Mouse (Mus musculus) intestine, embryonic 14.5 days (tissue): ENCODE results near the gene Capza1. TPM values are rescaled to one million over a fixed set of nuclear protein-coding genes. Genes with fewer than 3 reads are reported as not detected.
"Not testable (repeated sequence)": the region's sequence is repeated elsewhere in the genome, so short reads cannot be mapped to it uniquely, and the experiment has no call there.

Experiments used
- ATAC-seq: fragments of 200-750 bp; cut with Nextera tagmentation; replicated peaks from 2 replicates; pipeline ENCODE4 v1.8.0; 2017; ENCODE audit warnings: low read depth, moderate number of reproducible peaks, moderate TSS enrichment, moderate library complexity; ENCODE audit not compliant: low FRiP score, low TSS enrichment
- DNase-seq: peaks from one replicate; pipeline ENCODE4 v3.0.0-alpha.2; 2018; ENCODE audit warnings: low spot score
- H3K27ac ChIP-seq: fragments of 300-500 bp; sonication (generic); 2 replicates; pipeline ENCODE4 v1.5.1; 2014; ENCODE audit warnings: low read depth, mild to moderate bottlenecking, control low read depth
- H3K27me3 ChIP-seq: fragments of 300-500 bp; sonication (generic); replicated peaks from 2 replicates; pipeline ENCODE4 v1.6.1; 2014; ENCODE audit warnings: low read length, control low read depth; ENCODE audit not compliant: control insufficient read depth, insufficient read depth
- H3K36me3 ChIP-seq: fragments of 300-500 bp; sonication (generic); 2 replicates; pipeline ENCODE4 v1.6.1; 2014; ENCODE audit warnings: low read length, control low read depth; ENCODE audit not compliant: control insufficient read depth, insufficient read depth
- H3K4me1 ChIP-seq: fragments of 300-500 bp; sonication (generic); replicated peaks from 2 replicates; pipeline ENCODE4 v1.6.1; 2014; ENCODE audit warnings: low read length, control low read depth, mixed read lengths; ENCODE audit not compliant: control insufficient read depth, insufficient read depth
- H3K4me2 ChIP-seq: fragments of 300-500 bp; sonication (generic); 2 replicates; pipeline ENCODE4 v1.6.1; 2014; ENCODE audit warnings: low read length
- H3K4me3 ChIP-seq: fragments of 300-500 bp; sonication (generic); 2 replicates; pipeline ENCODE4 v1.5.1; 2014; ENCODE audit warnings: low read depth, low read length, control low read depth, mixed read lengths
- H3K9ac ChIP-seq: fragments of 300-500 bp; sonication (generic); 2 replicates; pipeline ENCODE4 v1.6.1; 2014; ENCODE audit warnings: mild to moderate bottlenecking, low read length
- H3K9me3 ChIP-seq: fragments of 300-500 bp; sonication (generic); 2 replicates; pipeline ENCODE4 v1.6.1; 2016; ENCODE audit warnings: low read length, control low read depth; ENCODE audit not compliant: control insufficient read depth
- whole genome bisulfite sequencing: fragments of 180-500 bp; shearing (Covaris S2); extraction: QIAGEN DNeasy Blood & Tissue Kit; methylation state at CpG from one replicate; pipeline ENCODE4 v1.1.7; 2014; 5-methylcytosine and 5-hydroxymethylcytosine counted together
- polyA plus RNA-seq: library from polyadenylated mRNA; unstranded; fragments of >200 nt; fragmentation: Nextera tagmentation; extraction: Ambion mirVana; gene quantifications from 2 replicates; pipeline ENCODE4 v1.2.1, GENCODE M21; 2014

Capza1 gene
- polyA plus RNA-seq: 194 and 209 TPM in 2 replicates

DNA sequence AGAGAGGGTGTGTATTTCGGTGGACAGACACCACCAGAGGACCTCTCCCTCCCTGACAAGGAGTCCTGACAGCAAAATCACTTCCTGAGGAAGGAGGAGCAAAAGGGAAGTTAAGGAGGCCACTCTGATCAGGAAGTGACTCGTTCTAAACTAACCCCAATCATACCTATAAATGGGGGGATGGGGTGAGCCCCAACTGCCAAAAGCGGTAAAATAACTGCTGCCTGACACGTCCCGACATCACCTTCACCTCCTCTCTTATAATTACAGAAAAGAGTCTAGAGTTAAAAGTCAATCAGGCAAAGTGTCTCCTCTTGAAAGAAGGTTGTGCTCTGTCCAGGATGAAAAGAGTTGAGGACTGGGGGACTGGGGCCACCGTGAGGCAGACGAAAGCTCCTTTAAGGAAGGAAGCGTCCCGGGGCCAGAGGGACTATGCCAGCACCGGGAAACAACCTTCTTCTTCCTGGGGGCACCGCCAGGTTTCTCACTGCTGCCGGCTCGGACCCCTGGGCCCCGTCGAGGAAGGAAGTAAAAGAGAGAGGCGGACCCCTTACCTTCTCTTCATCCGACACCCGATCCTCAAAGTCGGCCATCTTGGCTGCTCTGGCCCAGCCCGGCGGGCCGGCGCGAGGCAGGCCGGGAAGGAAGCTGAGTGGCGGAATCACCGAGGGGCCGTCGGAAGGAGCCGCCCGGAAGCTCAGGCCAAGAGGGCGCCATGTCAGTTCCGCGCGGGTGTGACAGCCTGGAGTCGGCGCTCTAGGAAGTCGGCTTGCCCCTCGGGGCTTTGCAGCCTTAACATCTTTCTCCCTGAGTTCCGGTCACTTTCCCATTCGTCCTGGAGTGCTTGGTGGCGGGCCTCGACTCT, at the start of gene Capza1, which contains the start of gene St7l:
Gene Capza1 (minus strand): TSS at position 720 of the 865 bp plus-strand sequence.
Gene St7l (plus strand): TSS at position 220 of the 865 bp plus-strand sequence.
- DNase-seq: peak; percentile 91
- Histone ChIP-seq H3K4me2 (peak within 1 kb of the TSS; percentile 83), H3K4me3 (peak within 1 kb of the TSS; percentile 97), H3K4me1 (peaks cover 25% of the 10 kb centered on the region), H3K27me3 (no peaks in the 10 kb centered on the region), H3K9me3 (no peaks in the 10 kb centered on the region), H3K9ac (peak within 1 kb of the TSS; percentile 91), H3K36me3 (peaks cover 8% of the 10 kb centered on the region), H3K27ac (peak within 1 kb of the TSS; percentile 98)
- under 1% methylated on average over 43 of the region's 43 CpGs for WGBS
- peak; percentile 96 for ATAC-seq

DNA sequence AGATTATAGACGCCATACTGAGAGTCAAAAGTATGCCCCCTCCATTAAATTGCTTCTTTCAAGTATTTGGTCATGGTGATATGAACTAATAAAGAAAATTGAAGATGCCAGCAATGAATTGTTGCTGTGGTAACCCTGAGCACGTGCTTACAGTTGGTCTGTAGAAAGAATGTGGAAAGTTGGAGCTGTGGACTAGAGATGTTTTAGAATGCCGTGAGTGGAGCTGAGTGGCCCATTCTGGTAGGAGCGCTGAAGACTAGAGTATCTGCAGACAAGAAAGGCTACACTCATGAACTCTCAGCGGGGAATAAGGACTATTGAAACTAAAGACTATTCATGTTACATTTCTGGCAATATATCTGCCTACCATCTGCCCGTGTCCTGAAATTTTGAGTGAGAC, 44.9 kb upstream of the Capza1 start:
- Histone ChIP-seq H3K9me3 (no peaks in the 10 kb centered on the region), H3K4me2 (no peak overlapping the region), H3K4me3 (no peak overlapping the region), H3K27me3 (no peaks in the 10 kb centered on the region), H3K27ac (no peak overlapping the region), H3K9ac (no peak overlapping the region), H3K36me3 (peaks cover 39% of the 10 kb centered on the region), H3K4me1 (no peaks in the 10 kb centered on the region)
- WGBS: 91% methylated on average over 6 of the region's 6 CpGs
- DNase-seq (no peak), ATAC-seq (no peak)

DNA sequence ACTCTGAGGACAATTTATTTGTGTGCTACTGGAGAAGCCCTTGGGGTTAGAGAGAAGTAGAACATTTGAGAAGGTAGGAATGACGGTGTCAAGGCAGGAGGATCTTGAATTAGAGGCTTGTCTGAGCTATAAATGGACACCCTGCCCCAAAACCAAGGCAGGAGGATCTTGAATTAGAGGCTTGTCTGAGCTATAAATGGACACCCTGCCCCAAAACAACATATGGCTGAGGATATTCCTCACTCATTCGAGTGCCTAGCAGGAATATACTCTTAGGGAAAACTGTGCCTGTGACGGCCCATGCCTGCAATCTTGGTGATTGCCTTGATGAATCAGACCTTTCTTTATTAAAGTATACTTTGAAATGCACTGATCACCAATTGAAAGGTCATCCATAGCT, 41.7 kb upstream of the Capza1 start:
- no peak overlapping the region for H3K4me3 ChIP-seq
- no peak overlapping the region for H3K4me2 ChIP-seq
- H3K36me3 ChIP-seq: peaks cover 41% of the 10 kb centered on the region
- 86% methylated on average over 3 of the region's 3 CpGs for WGBS
- no peak overlapping the region for H3K9ac ChIP-seq
- H3K27ac ChIP-seq: no peak overlapping the region
- DNase-seq (no peak), ATAC-seq (no peak)
- H3K4me1 ChIP-seq: no peaks in the 10 kb centered on the region
- no peaks in the 10 kb centered on the region for H3K9me3 ChIP-seq
- no peaks in the 10 kb centered on the region for H3K27me3 ChIP-seq

DNA sequence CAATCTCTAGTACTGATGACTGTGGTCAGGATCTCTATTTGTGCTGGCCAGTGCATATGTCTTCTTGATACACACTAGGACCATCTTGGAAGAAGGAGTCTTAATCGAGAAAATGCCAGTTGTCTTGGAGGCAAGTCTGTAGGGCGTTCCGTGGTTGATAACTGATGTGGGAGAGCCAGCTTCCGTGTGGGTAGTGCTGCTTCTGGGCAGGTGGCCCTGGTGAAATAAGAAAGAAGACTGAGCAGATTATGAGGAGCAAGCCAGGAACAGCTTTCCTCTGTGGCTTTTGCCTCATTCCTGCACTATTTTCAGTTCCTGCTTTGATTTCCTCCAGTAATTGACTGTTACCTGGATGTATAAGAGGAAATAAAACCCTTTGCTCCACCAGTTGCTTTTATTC, 41.1 kb upstream of the Capza1 start:
- Histone ChIP-seq H3K36me3 (peaks cover 39% of the 10 kb centered on the region), H3K4me1 (no peaks in the 10 kb centered on the region), H3K27ac (no peak overlapping the region), H3K4me2 (no peak overlapping the region), H3K27me3 (no peaks in the 10 kb centered on the region), H3K9me3 (no peaks in the 10 kb centered on the region), H3K9ac (no peak overlapping the region), H3K4me3 (no peak overlapping the region)
- ATAC-seq (no peak), DNase-seq (no peak)
- WGBS: 88% methylated on average over 4 of the region's 4 CpGs

DNA sequence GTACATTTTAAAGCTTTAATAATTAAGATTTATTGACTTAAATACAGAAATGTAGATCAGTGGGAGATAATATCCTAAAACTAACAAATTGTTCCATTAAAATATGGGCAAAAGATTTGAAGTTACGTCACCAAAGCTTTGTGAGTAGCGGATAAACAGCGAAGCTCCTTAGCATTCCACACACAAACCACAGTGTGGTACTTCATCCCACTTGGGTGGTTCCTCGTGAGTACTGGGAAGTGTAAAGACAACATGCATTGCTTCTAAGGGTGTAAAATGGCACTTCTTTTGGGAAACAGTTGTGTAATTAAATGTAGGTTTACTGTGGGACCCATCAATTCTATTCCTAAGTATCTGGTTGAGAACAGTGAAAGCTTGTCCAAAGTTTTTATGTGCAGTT, 36.8 kb upstream of the Capza1 start:
- Histone ChIP-seq H3K27ac (no peak overlapping the region), H3K9ac (no peak overlapping the region), H3K4me1 (no peaks in the 10 kb centered on the region), H3K4me3 (no peak overlapping the region), H3K4me2 (no peak overlapping the region), H3K36me3 (peaks cover 55% of the 10 kb centered on the region), H3K27me3 (no peaks in the 10 kb centered on the region), H3K9me3 (no peaks in the 10 kb centered on the region)
- DNase-seq (no peak), ATAC-seq (no peak)
- 90% methylated on average over 4 of the region's 4 CpGs for WGBS

DNA sequence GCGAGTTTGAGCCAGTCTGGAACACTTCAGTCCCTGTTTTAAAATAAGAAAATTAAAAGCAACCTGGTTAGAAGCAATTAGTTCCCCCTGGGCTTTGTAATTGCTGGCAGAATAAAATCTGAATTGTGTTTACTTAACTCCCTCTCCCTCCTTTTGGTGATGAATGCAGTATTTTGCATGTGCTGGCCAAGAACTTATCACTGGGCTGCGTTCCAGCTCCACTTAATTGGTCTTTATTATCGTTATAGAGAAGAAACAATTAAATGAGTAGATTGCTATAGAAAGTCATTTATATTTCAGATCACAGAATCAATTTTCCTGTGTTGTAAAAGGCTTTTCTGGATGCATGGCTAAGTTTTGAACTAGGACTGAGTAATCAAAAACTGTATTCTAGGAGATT, 31.8 kb upstream of the Capza1 start:
- Histone ChIP-seq H3K27me3 (no peaks in the 10 kb centered on the region), H3K9me3 (no peaks in the 10 kb centered on the region), H3K36me3 (peaks cover 76% of the 10 kb centered on the region), H3K27ac (no peak overlapping the region), H3K4me2 (no peak overlapping the region), H3K4me1 (no peaks in the 10 kb centered on the region), H3K4me3 (no peak overlapping the region), H3K9ac (no peak overlapping the region)
- no peak for DNase-seq
- no peak for ATAC-seq
- 85% methylated on average over 3 of the region's 3 CpGs for WGBS

DNA sequence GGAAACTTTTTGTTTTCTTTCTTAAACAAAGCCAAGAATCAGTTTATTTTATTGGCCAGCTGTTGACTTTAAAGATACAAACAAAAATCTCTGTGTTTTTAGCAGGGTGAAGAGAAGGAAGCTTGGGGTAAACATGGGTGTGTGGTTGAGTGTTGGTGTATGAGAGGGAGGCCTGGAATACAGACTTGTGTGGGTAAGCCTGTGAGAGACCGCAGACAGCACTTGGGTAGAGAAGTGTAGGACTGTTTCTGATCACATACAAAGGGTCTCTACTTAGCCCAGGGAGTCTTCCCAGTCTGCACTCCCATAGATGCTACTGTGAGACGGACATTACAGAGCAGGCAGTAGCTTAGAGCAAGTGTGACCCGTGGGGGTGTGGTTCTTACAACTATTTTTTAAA, 24.3 kb upstream of the Capza1 start:
- 83% methylated on average over 3 of the region's 3 CpGs for WGBS
- H3K27ac ChIP-seq: no peak overlapping the region
- H3K27me3 ChIP-seq: no peaks in the 10 kb centered on the region
- H3K4me2 ChIP-seq: no peak overlapping the region
- H3K36me3 ChIP-seq: peaks cover 57% of the 10 kb centered on the region
- H3K4me3 ChIP-seq: no peak overlapping the region
- H3K9ac ChIP-seq: no peak overlapping the region
- ATAC-seq (no peak), DNase-seq (no peak)
- H3K9me3 ChIP-seq: no peaks in the 10 kb centered on the region
- peaks cover 4% of the 10 kb centered on the region; the same call in 1 of the 2 replicates for H3K4me1 ChIP-seq

DNA sequence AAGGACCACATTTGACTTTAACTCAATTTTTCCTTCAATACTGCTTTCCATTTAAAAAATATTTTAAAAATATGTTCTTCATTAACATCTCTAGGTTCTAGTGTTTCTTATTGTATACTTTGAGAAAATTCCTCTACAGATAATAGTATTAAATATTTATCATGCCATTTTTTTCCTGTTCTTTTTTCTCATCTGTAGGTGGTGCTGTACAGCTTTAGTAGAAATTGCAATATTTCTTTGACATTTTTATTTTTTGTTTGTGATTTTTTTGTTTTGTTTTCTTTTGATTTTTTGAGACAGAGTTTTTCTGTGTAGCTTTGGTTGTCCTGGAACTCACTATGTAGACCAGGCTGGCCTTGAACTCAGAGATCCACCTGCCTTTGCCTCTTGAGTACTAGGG, 5.3 kb upstream of the Capza1 start:
- Histone ChIP-seq H3K4me3 (no peak overlapping the region), H3K9ac (no peak overlapping the region), H3K27ac (no peak overlapping the region), H3K4me1 (peaks cover 10% of the 10 kb centered on the region), H3K4me2 (no peak overlapping the region), H3K9me3 (no peaks in the 10 kb centered on the region), H3K27me3 (no peaks in the 10 kb centered on the region), H3K36me3 (peaks cover 55% of the 10 kb centered on the region)
- ATAC-seq: no peak
- DNase-seq: no peak

DNA sequence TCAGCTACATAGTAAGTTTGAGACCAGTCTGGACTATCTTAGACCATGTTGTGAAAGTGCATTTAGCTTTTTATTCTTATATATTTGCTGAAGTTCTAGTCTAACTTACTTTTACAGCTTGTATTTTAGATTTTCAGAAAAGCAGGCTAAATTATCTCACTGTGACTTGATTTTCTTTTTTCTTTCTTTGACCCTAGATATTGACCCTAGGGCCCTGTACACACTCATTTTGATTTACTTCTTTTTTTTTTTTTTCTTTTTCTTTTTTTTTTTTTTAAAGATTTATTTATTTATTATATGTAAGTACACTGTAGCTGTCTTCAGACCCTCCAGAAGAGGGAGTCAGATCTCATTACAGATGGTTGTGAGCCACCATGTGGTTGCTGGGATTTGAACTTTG, 2.4 kb upstream of the Capza1 start:
- Histone ChIP-seq H3K36me3 (peaks cover 25% of the 10 kb centered on the region), H3K4me1 (peaks cover 25% of the 10 kb centered on the region), H3K4me2 (peak overlapping the region; percentile 83; the same call in 1 of the 2 replicates)
- H3K4me3 ChIP-seq, H3K9ac ChIP-seq, DNase-seq, H3K27me3 ChIP-seq, ATAC-seq, H3K9me3 ChIP-seq, H3K27ac ChIP-seq: not testable (repeated sequence)
